In genomic region chr17:53657391-53657790, GRCm38 (mm10) we compare ENCODE assay signal across 7 mouse cellular contexts. TPM values are rescaled to one million over a fixed set of nuclear protein-coding genes. Genes with fewer than 3 reads are reported as not detected.
DNase-seq lines count a peak whose midpoint lies in the region; ATAC-seq and TF ChIP-seq lines count a peak whose summit lies in the region.
"Not testable (repeated sequence)": the region's sequence is repeated elsewhere in the genome, so short reads cannot be mapped to it uniquely, and the experiment has no call there.

No protein-coding gene starts in this region.

- TF ChIP-seq CTCF in lung, adult 2 months (IDR thresholded peaks at IDR 0.05; ENCODE audit: insufficient read depth, low read length) = peak; percentile 52; the same call in 1 of the 2 replicates

- not testable (repeated sequence) for H3K4me1 ChIP-seq in lung, adult 2 months (ENCODE audit: control insufficient read depth, insufficient read depth, low read length)

- peak; percentile 41 for DNase-seq in cerebellum, adult 9-10 months
- not testable (repeated sequence) for DNase-seq in lung, adult 2 months
- peak; percentile 8 for DNase-seq in right cerebral cortex, postnatal 14 days

- not testable (repeated sequence) for H3K4me3 ChIP-seq in lung, adult 2 months (replicated peaks; ENCODE audit: extremely low read depth, low read depth, low read length)

- not testable (repeated sequence) for TF ChIP-seq POLR2A in lung, adult 2 months (IDR thresholded peaks at IDR 0.05; ENCODE audit: borderline replicate concordance, extremely low read depth, low read depth, low read length)

- WGBS in lung, adult 2 months = 71% methylated on average over 2 of the region's 2 CpGs

- peak; percentile 70 for ATAC-seq in CD4-positive, CD25-positive, alpha-beta regulatory T cell, adult 4 months
- peak; percentile 57 for ATAC-seq in activated CD4-positive, CD25-positive, alpha-beta regulatory T cell, adult 4 months
- peak; percentile 67; the same call in 1 of the 2 replicates for ATAC-seq in erythroblast, adult 5-6 weeks (replicated peaks; ENCODE audit: low FRiP score, poor library complexity, severe bottlenecking)
- ATAC-seq in inflammation-experienced regulatory T-cells, adult 6 months = peak; percentile 67

RNA-seq across cellular contexts. Expression of gene Sgo1, which starts 31.7 kb away (rescaled TPM):
- polyA plus RNA-seq in CD4-positive, CD25-positive, alpha-beta regulatory T cell, adult 4 months (2017; shearing (Covaris generic)) = 1 to 10 TPM; 2.5 to 3.5 TPM
- polyA plus RNA-seq in activated CD4-positive, CD25-positive, alpha-beta regulatory T cell, adult 4 months (2017; shearing (Covaris generic)) = 10 to 100 TPM in 1 of 2 experiments, 1 to 10 TPM in 1; 7.1 to 12.3 TPM
- 12.7 and 15.7 TPM in 2 replicates for total RNA-seq in erythroblast, adult 5-6 weeks (2015; ENCODE audit: low replicate concordance)
- 15.6 and 26.8 TPM in 2 replicates for total RNA-seq in erythroblast, adult 5-6 weeks (2017; ENCODE audit: low replicate concordance)
- 10 to 100 TPM in 1 of 3 experiments, 1 to 10 TPM in 2; 1.4 to 35.4 (median 4.2) TPM for polyA plus RNA-seq in inflammation-experienced regulatory T-cells, adult 6 months (2017; shearing (Covaris generic))
- polyA plus RNA-seq in lung, adult 2 months (2012; rRNA removed) = 0.09 and 0.14 TPM in 2 replicates
